Mouse (Mus musculus) liver, adult (tissue): ENCODE data around the gene Scrg1.

ENCODE experiments used
- GATA4 ChIP-seq: IDR thresholded peaks from 2 replicates; pipeline ENCODE4 v1.6.1; 2014; ENCODE audit warnings: mild to moderate bottlenecking, low read length; ENCODE audit not compliant: insufficient replicate concordance

Scrg1 gene

GRCm38 (mm10) chr8:57455765-57456164, at the start of gene Scrg1:
TSS of gene Scrg1 (plus strand) at chr8:57455923.
- no peak for TF ChIP-seq GATA4

- TF ChIP-seq GATA4, result no peak
These were observed 49.4 kb upstream of the Scrg1 start for GRCm38 (mm10) chr8:57406366-57406765.

- no peak for TF ChIP-seq GATA4
These were observed 46.4 kb upstream of the Scrg1 start for GRCm38 (mm10) chr8:57409333-57409732.

- TF ChIP-seq GATA4, result no peak
These were observed 45.8 kb upstream of the Scrg1 start for GRCm38 (mm10) chr8:57409779-57410472.

GRCm38 (mm10) chr8:57410473-57410863, 45.3 kb upstream of the Scrg1 start:
- no peak for TF ChIP-seq GATA4

GRCm38 (mm10) chr8:57411366-57411765, 44.4 kb upstream of the Scrg1 start:
- TF ChIP-seq GATA4, result no peak

GRCm38 (mm10) chr8:57416827-57417226, 38.9 kb upstream of the Scrg1 start:
- no peak for TF ChIP-seq GATA4

GRCm38 (mm10) chr8:57426074-57426473, 29.6 kb upstream of the Scrg1 start:
- no peak for TF ChIP-seq GATA4

- no peak for TF ChIP-seq GATA4
These were observed 27.9 kb upstream of the Scrg1 start for GRCm38 (mm10) chr8:57427581-57428366.

GRCm38 (mm10) chr8:57428566-57428965, 27.2 kb upstream of the Scrg1 start:
- TF ChIP-seq GATA4, result no peak

- TF ChIP-seq GATA4, result no peak
These were observed 26.4 kb upstream of the Scrg1 start for GRCm38 (mm10) chr8:57429166-57429887.

- no peak for TF ChIP-seq GATA4
These were observed 24.8 kb upstream of the Scrg1 start for GRCm38 (mm10) chr8:57430901-57431300.

GRCm38 (mm10) chr8:57432802-57433201, 22.9 kb upstream of the Scrg1 start:
- TF ChIP-seq GATA4, result no peak

GRCm38 (mm10) chr8:57435768-57436436, 19.8 kb upstream of the Scrg1 start:
- no peak for TF ChIP-seq GATA4

- no peak for TF ChIP-seq GATA4
These were observed 19.3 kb upstream of the Scrg1 start for GRCm38 (mm10) chr8:57436437-57436796.
